Mouse (Mus musculus) midbrain, embryonic 11.5 days (tissue): ENCODE measurements at regions not wholly inside any gene's neighbourhood (a gene's known extent, or its start where the extent isn't known, plus 50 kb on each side); places are given as distances from the start of the nearest gene placed in this dataset.
A peak's percentile ranks its signal among the peaks of the same experiment; 100 is the strongest.

Source experiments
- ATAC-seq: fragments of 200-750 bp; cut with Nextera tagmentation; 2 replicates; pipeline ENCODE4 v1.8.0; 2017; ENCODE audit warnings: moderate TSS enrichment, moderate library complexity; ENCODE audit not compliant: low FRiP score
- DNase-seq: peaks from one replicate; pipeline ENCODE4 v3.0.0; 2015; ENCODE audit warnings: low spot score; ENCODE audit errors: missing footprints
- H3K27ac ChIP-seq: fragments of 300-500 bp; sonication (generic); 2 replicates; pipeline ENCODE4 v1.5.1; 2014; ENCODE audit warnings: low read depth, low read length
- H3K27me3 ChIP-seq: fragments of 300-500 bp; sonication (generic); 2 replicates; pipeline ENCODE4 v1.6.1; 2014; ENCODE audit warnings: mild to moderate bottlenecking, low read length, moderate library complexity, mixed read lengths; ENCODE audit not compliant: control insufficient read depth, insufficient read depth
- H3K36me3 ChIP-seq: fragments of 300-500 bp; sonication (generic); 2 replicates; pipeline ENCODE4 v1.6.1; 2014; ENCODE audit warnings: mild to moderate bottlenecking, low read length, moderate library complexity, mixed read lengths; ENCODE audit not compliant: control insufficient read depth, insufficient read depth
- H3K4me1 ChIP-seq: fragments of 300-500 bp; sonication (generic); 2 replicates; pipeline ENCODE4 v1.6.1; 2014; ENCODE audit warnings: low read length; ENCODE audit not compliant: control insufficient read depth, insufficient read depth
- H3K4me2 ChIP-seq: fragments of 300-500 bp; sonication (generic); 2 replicates; pipeline ENCODE4 v1.6.1; 2014; ENCODE audit warnings: mild to moderate bottlenecking, moderate library complexity
- H3K4me3 ChIP-seq: fragments of 300-500 bp; sonication (generic); 2 replicates; pipeline ENCODE4 v1.5.1; 2014; ENCODE audit warnings: low read depth, low read length
- H3K9ac ChIP-seq: fragments of 300-500 bp; sonication (generic); 2 replicates; pipeline ENCODE4 v1.6.1; 2014; ENCODE audit warnings: low read length
- H3K9me3 ChIP-seq: fragments of 300-500 bp; sonication (generic); 2 replicates; pipeline ENCODE4 v1.6.1; 2016; ENCODE audit warnings: low read length; ENCODE audit not compliant: control insufficient read depth
- WGBS: fragments of 180-500 bp; shearing (Covaris S2); extraction: QIAGEN DNeasy Blood & Tissue Kit; methylation state at CpG from one replicate; pipeline ENCODE4 v1.1.7; 2014; 5-methylcytosine and 5-hydroxymethylcytosine counted together

- WGBS: 77% methylated on average over 4 of the region's 4 CpGs
- no peaks in the 10 kb centered on the region for H3K36me3 ChIP-seq
- ATAC-seq (no peak), DNase-seq (no peak)
- H3K4me1 ChIP-seq: no peaks in the 10 kb centered on the region
- H3K27me3 ChIP-seq: no peaks in the 10 kb centered on the region
- H3K9ac ChIP-seq: no peak overlapping the region
- H3K4me3 ChIP-seq: no peak overlapping the region
- H3K27ac ChIP-seq: no peak overlapping the region
- no peaks in the 10 kb centered on the region for H3K9me3 ChIP-seq
- H3K4me2 ChIP-seq: no peak overlapping the region
Measured at GRCm38 (mm10) chr17:69736379-69737096, 232.3 kb upstream of the Dlgap1 start.

GRCm38 (mm10) chr17:69769002-69769421 is 199.9 kb upstream of the Dlgap1 start:
- Histone ChIP-seq H3K4me2 (no peak overlapping the region), H3K9me3 (no peaks in the 10 kb centered on the region), H3K27me3 (no peaks in the 10 kb centered on the region), H3K9ac (no peak overlapping the region), H3K4me1 (no peaks in the 10 kb centered on the region), H3K4me3 (no peak overlapping the region), H3K27ac (no peak overlapping the region), H3K36me3 (no peaks in the 10 kb centered on the region)
- 75% methylated on average over 8 of the region's 8 CpGs for WGBS
- ATAC-seq: 0 out of 2 replicates have a peak, but pooled peaks have one; percentile 50
- DNase-seq: no peak

GRCm38 (mm10) chr17:69770046-69770445 is 198.8 kb upstream of the Dlgap1 start:
- Histone ChIP-seq H3K27ac (no peak overlapping the region), H3K4me3 (no peak overlapping the region), H3K9me3 (no peaks in the 10 kb centered on the region), H3K4me1 (no peaks in the 10 kb centered on the region), H3K36me3 (no peaks in the 10 kb centered on the region), H3K4me2 (no peak overlapping the region), H3K9ac (no peak overlapping the region), H3K27me3 (no peaks in the 10 kb centered on the region)
- 85% methylated on average over 4 of the region's 4 CpGs for WGBS
- ATAC-seq (no peak), DNase-seq (no peak)

- Histone ChIP-seq H3K9ac (no peak overlapping the region), H3K27me3 (no peaks in the 10 kb centered on the region), H3K9me3 (no peaks in the 10 kb centered on the region), H3K36me3 (no peaks in the 10 kb centered on the region), H3K4me1 (no peaks in the 10 kb centered on the region), H3K4me3 (no peak overlapping the region), H3K27ac (no peak overlapping the region), H3K4me2 (no peak overlapping the region)
- ATAC-seq (no peak), DNase-seq (no peak)
- WGBS: 88% methylated on average over 1 of the region's 1 CpGs
Measured at GRCm38 (mm10) chr17:69781201-69781600, 187.7 kb upstream of the Dlgap1 start.

GRCm38 (mm10) chr17:69786985-69787384 is 181.9 kb upstream of the Dlgap1 start:
- DNase-seq: no peak
- Histone ChIP-seq H3K27me3 (no peaks in the 10 kb centered on the region), H3K4me3 (no peak overlapping the region), H3K9me3 (no peaks in the 10 kb centered on the region), H3K4me2 (no peak overlapping the region), H3K4me1 (no peaks in the 10 kb centered on the region), H3K9ac (no peak overlapping the region), H3K36me3 (no peaks in the 10 kb centered on the region), H3K27ac (no peak overlapping the region)
- 86% methylated on average over 3 of the region's 3 CpGs for WGBS
- no peak for ATAC-seq

- Histone ChIP-seq H3K4me3 (no peak overlapping the region), H3K4me1 (no peaks in the 10 kb centered on the region), H3K27ac (no peak overlapping the region), H3K36me3 (no peaks in the 10 kb centered on the region), H3K27me3 (no peaks in the 10 kb centered on the region), H3K9me3 (no peaks in the 10 kb centered on the region), H3K4me2 (no peak overlapping the region), H3K9ac (no peak overlapping the region)
- 85% methylated on average over 5 of the region's 5 CpGs for WGBS
- ATAC-seq (no peak), DNase-seq (no peak)
Measured at GRCm38 (mm10) chr17:69821473-69821872, 147.4 kb upstream of the Dlgap1 start.

GRCm38 (mm10) chr17:69821901-69822300 is 147.0 kb upstream of the Dlgap1 start:
- Histone ChIP-seq H3K4me3 (no peak overlapping the region), H3K36me3 (no peaks in the 10 kb centered on the region), H3K27ac (no peak overlapping the region), H3K4me1 (no peaks in the 10 kb centered on the region), H3K9ac (no peak overlapping the region), H3K4me2 (no peak overlapping the region), H3K27me3 (no peaks in the 10 kb centered on the region), H3K9me3 (no peaks in the 10 kb centered on the region)
- no peak for DNase-seq
- WGBS: 81% methylated on average over 2 of the region's 2 CpGs
- no peak for ATAC-seq

- ATAC-seq (no peak), DNase-seq (no peak)
- WGBS: 83% methylated on average over 1 of the region's 1 CpGs
- no peaks in the 10 kb centered on the region for H3K36me3 ChIP-seq
- H3K9ac ChIP-seq: no peak overlapping the region
- H3K9me3 ChIP-seq: no peaks in the 10 kb centered on the region
- H3K27me3 ChIP-seq: no peaks in the 10 kb centered on the region
- H3K4me3 ChIP-seq: no peak overlapping the region
- H3K4me2 ChIP-seq: no peak overlapping the region
- H3K27ac ChIP-seq: no peak overlapping the region
- H3K4me1 ChIP-seq: no peaks in the 10 kb centered on the region
Measured at GRCm38 (mm10) chr17:69822921-69823320, 146.0 kb upstream of the Dlgap1 start.

- 88% methylated on average over 5 of the region's 5 CpGs for WGBS
- no peak for DNase-seq
- H3K36me3 ChIP-seq: no peaks in the 10 kb centered on the region
Measured at GRCm38 (mm10) chr17:69841308-69841707, 127.6 kb upstream of the Dlgap1 start.

More at GRCm38 (mm10) chr17:69841308-69841707, 127.6 kb upstream of the Dlgap1 start:
- ATAC-seq: no peak
- Histone ChIP-seq H3K4me3 (no peak overlapping the region), H3K4me1 (no peaks in the 10 kb centered on the region), H3K9ac (no peak overlapping the region), H3K27me3 (no peaks in the 10 kb centered on the region), H3K4me2 (no peak overlapping the region), H3K27ac (no peak overlapping the region), H3K9me3 (no peaks in the 10 kb centered on the region)
